Mouse (Mus musculus): ENCODE data around the gene Zfp629. TPM values are rescaled to one million over a fixed set of nuclear protein-coding genes. Genes with fewer than 3 reads are reported as not detected.

Gene Zfp629
- total and polyA plus RNA-seq, 2 experiments from 2014 or later: 12.3 to 36.2 TPM

GRCm38 (mm10) chr7:127617962-127618361 lies 2.4 kb upstream of the Zfp629 start:
- Histone ChIP-seq H3K9me3 (ENCODE audit: low read length) (no peaks in the 10 kb centered on the region), H3K27me3 (ENCODE audit: insufficient read depth, low read length) (no peaks in the 10 kb centered on the region), H3K4me2 (ENCODE audit: low read depth, low read length) (no peak overlapping the region), H3K4me1 (ENCODE audit: insufficient read depth, low read length) (peaks cover 12% of the 10 kb centered on the region), H3K36me3 (ENCODE audit: insufficient read depth, low read length) (no peaks in the 10 kb centered on the region), H3K27ac (no peak overlapping the region), H3K4me3 (ENCODE audit: low read length) (no peak overlapping the region), H3K9ac (replicated peaks; ENCODE audit: low read length) (no peak overlapping the region)
- DNase-seq (ENCODE audit: low spot score) (no peak), ATAC-seq (no peak)
- WGBS: 40% methylated on average over 2 of the region's 2 CpGs
- no peak for TF ChIP-seq CTCF (IDR thresholded peaks at IDR 0.05; ENCODE audit: low read depth)

- Histone ChIP-seq H3K4me1 (ENCODE audit: insufficient read depth, low read length) (peaks cover 12% of the 10 kb centered on the region), H3K4me2 (ENCODE audit: low read depth, low read length) (no peak overlapping the region), H3K9ac (replicated peaks; ENCODE audit: low read length) (no peak overlapping the region; the same call in 1 of the 2 replicates), H3K4me3 (ENCODE audit: low read length) (no peak overlapping the region), H3K36me3 (ENCODE audit: insufficient read depth, low read length) (peaks cover 5% of the 10 kb centered on the region; the same call in 1 of the 2 replicates), H3K9me3 (ENCODE audit: low read length) (no peaks in the 10 kb centered on the region), H3K27me3 (ENCODE audit: insufficient read depth, low read length) (no peaks in the 10 kb centered on the region), H3K27ac (no peak overlapping the region)
- no peak for ATAC-seq
- WGBS: 81% methylated on average over 1 of the region's 1 CpGs
- TF ChIP-seq CTCF (IDR thresholded peaks at IDR 0.05; ENCODE audit: low read depth): no peak
- DNase-seq (ENCODE audit: low spot score): no peak
Observed at GRCm38 (mm10) chr7:127616881-127617280, 1.3 kb upstream of the Zfp629 start.

GRCm38 (mm10) chr7:127616336-127616735 lies 739 bp upstream of the Zfp629 start:
- Histone ChIP-seq H3K9ac (replicated peaks; ENCODE audit: low read length) (no peak overlapping the region; the same call in 1 of the 2 replicates), H3K9me3 (ENCODE audit: low read length) (no peaks in the 10 kb centered on the region), H3K4me3 (ENCODE audit: low read length) (peak overlapping the region; percentile 100; the same call in 1 of the 2 replicates), H3K4me2 (ENCODE audit: low read depth, low read length) (peak overlapping the region; percentile 73), H3K27ac (0 out of 2 replicates have a peak overlapping the region, but pooled peaks have one; percentile 90), H3K27me3 (ENCODE audit: insufficient read depth, low read length) (no peaks in the 10 kb centered on the region), H3K36me3 (ENCODE audit: insufficient read depth, low read length) (peaks cover 11% of the 10 kb centered on the region; the same call in 1 of the 2 replicates), H3K4me1 (ENCODE audit: insufficient read depth, low read length) (peaks cover 12% of the 10 kb centered on the region)
- no peak for DNase-seq (ENCODE audit: low spot score)
- no peak for ATAC-seq
- TF ChIP-seq CTCF (IDR thresholded peaks at IDR 0.05; ENCODE audit: low read depth): no peak
- 42% methylated on average over 1 of the region's 1 CpGs for WGBS

- Histone ChIP-seq H3K4me2 (ENCODE audit: low read depth, low read length) (peak overlapping the region; percentile 73), H3K9ac (replicated peaks; ENCODE audit: low read length) (peak overlapping the region; percentile 97), H3K4me1 (ENCODE audit: insufficient read depth, low read length) (peaks cover 12% of the 10 kb centered on the region), H3K9me3 (ENCODE audit: low read length) (no peaks in the 10 kb centered on the region), H3K36me3 (ENCODE audit: insufficient read depth, low read length) (peaks cover 29% of the 10 kb centered on the region), H3K4me3 (ENCODE audit: low read length) (peak overlapping the region; percentile 100), H3K27me3 (ENCODE audit: insufficient read depth, low read length) (no peaks in the 10 kb centered on the region), H3K27ac (peak overlapping the region; percentile 90)
- peak; percentile 30; the same call in 1 of the 2 replicates for ATAC-seq
- TF ChIP-seq CTCF (IDR thresholded peaks at IDR 0.05; ENCODE audit: low read depth): no peak
- 0% methylated on average over 27 of the region's 44 CpGs for WGBS
- peak; percentile 33 for DNase-seq (ENCODE audit: low spot score)
Observed at GRCm38 (mm10) chr7:127614511-127614890, 1.1 kb downstream of the Zfp629 start.

GRCm38 (mm10) chr7:127614091-127614490 lies 1.5 kb downstream of the Zfp629 start:
- peaks cover 33% of the 10 kb centered on the region for H3K36me3 ChIP-seq (ENCODE audit: insufficient read depth, low read length)
- 0 out of 2 replicates have a peak overlapping the region, but pooled peaks have one; percentile 90 for H3K27ac ChIP-seq
- WGBS: 14% methylated on average over 8 of the region's 8 CpGs
- H3K9ac ChIP-seq (replicated peaks; ENCODE audit: low read length): peak overlapping the region; percentile 97
- H3K4me1 ChIP-seq (ENCODE audit: insufficient read depth, low read length): peaks cover 12% of the 10 kb centered on the region
- H3K9me3 ChIP-seq (ENCODE audit: low read length): no peaks in the 10 kb centered on the region
- ATAC-seq (no peak), DNase-seq (ENCODE audit: low spot score) (no peak)
- no peak for TF ChIP-seq CTCF (IDR thresholded peaks at IDR 0.05; ENCODE audit: low read depth)
- H3K4me3 ChIP-seq (ENCODE audit: low read length): peak overlapping the region; percentile 100
- H3K27me3 ChIP-seq (ENCODE audit: insufficient read depth, low read length): no peaks in the 10 kb centered on the region
- peak overlapping the region; percentile 73 for H3K4me2 ChIP-seq (ENCODE audit: low read depth, low read length)

- peaks cover 12% of the 10 kb centered on the region for H3K4me1 ChIP-seq (ENCODE audit: insufficient read depth, low read length)
- DNase-seq (ENCODE audit: low spot score) (no peak), ATAC-seq (no peak)
- H3K27me3 ChIP-seq (ENCODE audit: insufficient read depth, low read length): no peaks in the 10 kb centered on the region
- no peak for TF ChIP-seq CTCF (IDR thresholded peaks at IDR 0.05; ENCODE audit: low read depth)
- 83% methylated on average over 8 of the region's 8 CpGs for WGBS
- H3K4me3 ChIP-seq (ENCODE audit: low read length): no peak overlapping the region
- H3K4me2 ChIP-seq (ENCODE audit: low read depth, low read length): peak overlapping the region; percentile 73
- H3K36me3 ChIP-seq (ENCODE audit: insufficient read depth, low read length): peaks cover 39% of the 10 kb centered on the region
- H3K27ac ChIP-seq: no peak overlapping the region
- no peaks in the 10 kb centered on the region for H3K9me3 ChIP-seq (ENCODE audit: low read length)
- H3K9ac ChIP-seq (replicated peaks; ENCODE audit: low read length): peak overlapping the region; percentile 97
Observed at GRCm38 (mm10) chr7:127613501-127613900, 2.1 kb downstream of the Zfp629 start.

- no peak overlapping the region for H3K4me2 ChIP-seq (ENCODE audit: low read depth, low read length)
- H3K36me3 ChIP-seq (ENCODE audit: insufficient read depth, low read length): peaks cover 56% of the 10 kb centered on the region
- 97% methylated on average over 26 of the region's 26 CpGs for WGBS
- no peak overlapping the region for H3K4me3 ChIP-seq (ENCODE audit: low read length)
- DNase-seq (ENCODE audit: low spot score) (no peak), ATAC-seq (no peak)
- H3K9me3 ChIP-seq (ENCODE audit: low read length): no peaks in the 10 kb centered on the region
- H3K27ac ChIP-seq: no peak overlapping the region
- peaks cover 10% of the 10 kb centered on the region for H3K4me1 ChIP-seq (ENCODE audit: insufficient read depth, low read length)
- no peaks in the 10 kb centered on the region for H3K27me3 ChIP-seq (ENCODE audit: insufficient read depth, low read length)
- H3K9ac ChIP-seq (replicated peaks; ENCODE audit: low read length): no peak overlapping the region
- TF ChIP-seq CTCF (IDR thresholded peaks at IDR 0.05; ENCODE audit: low read depth): no peak
Observed at GRCm38 (mm10) chr7:127611561-127611960, 4.0 kb downstream of the Zfp629 start.
